Comparison of ENCODE assay signal across 30 mouse cellular contexts in genomic region chr5:123842221-123842934, GRCm38 (mm10). TPM values are rescaled to one million over a fixed set of nuclear protein-coding genes. Genes with fewer than 3 reads are reported as not detected.
DNase-seq lines count a peak whose midpoint lies in the region; ATAC-seq and TF ChIP-seq lines count a peak whose summit lies in the region.
"Had no signal": no experiment of that assay in that cellular context is flagged by ENCODE, and none has a peak within 500 bp of the region (broad histone marks: within the 10 kb centered on the region; RNA-seq: fewer than 3 reads in every experiment).

No protein-coding gene starts in this region.

- no peaks in the 10 kb centered on the region for H3K27me3 ChIP-seq in liver, embryonic 11.5 days (replicated peaks; ENCODE audit: control insufficient read depth, insufficient read depth, low read length)
- H3K27me3 ChIP-seq in liver, embryonic 12.5 days (replicated peaks) = no peaks in the 10 kb centered on the region
- no peaks in the 10 kb centered on the region for H3K27me3 ChIP-seq in midbrain, embryonic 10.5 days (ENCODE audit: low read depth, poor library complexity, severe bottlenecking)
- H3K27me3 ChIP-seq in midbrain, embryonic 14.5 days (ENCODE audit: control insufficient read depth, insufficient read depth, low read length) = no peaks in the 10 kb centered on the region
- H3K27me3 ChIP-seq in stomach, embryonic 14.5 days (ENCODE audit: control insufficient read depth, insufficient read depth, low read length) = no peaks in the 10 kb centered on the region
- no peaks in the 10 kb centered on the region for H3K27me3 ChIP-seq in stomach, postnatal 0 days (ENCODE audit: control insufficient read depth, insufficient read depth, low read length)
- no peaks in the 10 kb centered on the region for H3K27me3 ChIP-seq in kidney, embryonic 15.5 days
- H3K27me3 ChIP-seq: embryonic facial prominence, embryonic 13.5 days; forebrain, embryonic 12.5 days; forebrain, embryonic 15.5 days; heart, embryonic 13.5 days; hindbrain, embryonic 13.5 days had no signal

- DNase-seq in liver, embryonic 11.5 days (ENCODE audit: low spot score) = peak; percentile 20
- no peak for DNase-seq in midbrain, embryonic 10.5 days (ENCODE audit: low spot score)
- DNase-seq in midbrain, embryonic 14.5 days = no peak
- DNase-seq in stomach, postnatal 0 days (ENCODE audit: low spot score) = peak; percentile 47
- DNase-seq in adrenal gland, postnatal 36 days = no peak
- DNase-seq: adrenal gland, adult 2 months; adrenal gland, postnatal 14 days; cerebellum, adult 2 months; cerebellum, adult 9-11 months; cerebellum, postnatal 25 days; embryo, embryonic 11 days; gastrocnemius, postnatal 25 days; heart, adult 2 months had no signal

- H3K9ac ChIP-seq in liver, embryonic 11.5 days (ENCODE audit: low read depth, low read length) = no peak overlapping the region
- H3K9ac ChIP-seq in liver, embryonic 12.5 days = no peak overlapping the region
- no peak overlapping the region for H3K9ac ChIP-seq in midbrain, embryonic 14.5 days (replicated peaks; ENCODE audit: low read length)
- H3K9ac ChIP-seq in stomach, embryonic 14.5 days (replicated peaks; ENCODE audit: low read depth, low read length) = no peak overlapping the region
- H3K9ac ChIP-seq in stomach, postnatal 0 days (ENCODE audit: low read length) = no peak overlapping the region; the same call in 1 of the 2 replicates
- no peak overlapping the region for H3K9ac ChIP-seq in kidney, embryonic 15.5 days
- H3K9ac ChIP-seq: embryonic facial prominence, embryonic 13.5 days; forebrain, embryonic 12.5 days; forebrain, embryonic 15.5 days; heart, embryonic 13.5 days; hindbrain, embryonic 13.5 days had no signal

- no peak for TF ChIP-seq EP300 in stomach, postnatal 0 days (optimal IDR thresholded peaks at IDR 0.05)

- no peaks in the 10 kb centered on the region for H3K4me1 ChIP-seq in liver, embryonic 11.5 days (replicated peaks; ENCODE audit: control insufficient read depth, insufficient read depth, low read length)
- no peaks in the 10 kb centered on the region for H3K4me1 ChIP-seq in liver, embryonic 12.5 days
- H3K4me1 ChIP-seq in midbrain, embryonic 10.5 days = peaks cover 22% of the 10 kb centered on the region
- peaks cover 3% of the 10 kb centered on the region; the same call in 1 of the 2 replicates for H3K4me1 ChIP-seq in midbrain, embryonic 14.5 days (ENCODE audit: control insufficient read depth, insufficient read depth, low read length)
- H3K4me1 ChIP-seq in stomach, embryonic 14.5 days (ENCODE audit: control insufficient read depth, insufficient read depth, low read length) = peaks cover 4% of the 10 kb centered on the region; the same call in 1 of the 2 replicates
- H3K4me1 ChIP-seq in stomach, postnatal 0 days (replicated peaks; ENCODE audit: control insufficient read depth, insufficient read depth) = peaks cover 2% of the 10 kb centered on the region; the same call in 1 of the 2 replicates
- peaks cover 27% of the 10 kb centered on the region for H3K4me1 ChIP-seq in kidney, embryonic 15.5 days
- H3K4me1 ChIP-seq: hindbrain, embryonic 13.5 days had no signal

- no peaks in the 10 kb centered on the region for H3K36me3 ChIP-seq in liver, embryonic 11.5 days (ENCODE audit: control insufficient read depth, insufficient read depth, low read length)
- H3K36me3 ChIP-seq in liver, embryonic 12.5 days = no peaks in the 10 kb centered on the region
- H3K36me3 ChIP-seq in midbrain, embryonic 10.5 days = no peaks in the 10 kb centered on the region
- no peaks in the 10 kb centered on the region for H3K36me3 ChIP-seq in midbrain, embryonic 14.5 days (ENCODE audit: control insufficient read depth, insufficient read depth, low read length)
- no peaks in the 10 kb centered on the region for H3K36me3 ChIP-seq in stomach, embryonic 14.5 days (ENCODE audit: control insufficient read depth, insufficient read depth, low read length)
- no peaks in the 10 kb centered on the region for H3K36me3 ChIP-seq in stomach, postnatal 0 days (ENCODE audit: control insufficient read depth, insufficient read depth, low read length)
- H3K36me3 ChIP-seq in kidney, embryonic 15.5 days = no peaks in the 10 kb centered on the region
- H3K36me3 ChIP-seq: embryonic facial prominence, embryonic 10.5 days; embryonic facial prominence, embryonic 13.5 days; forebrain, embryonic 12.5 days; forebrain, embryonic 15.5 days; heart, embryonic 10.5 days; heart, embryonic 13.5 days; hindbrain, embryonic 10.5 days; hindbrain, embryonic 13.5 days had no signal

- no peak for ATAC-seq in liver, embryonic 11.5 days (replicated peaks; ENCODE audit: low FRiP score)
- no peak for ATAC-seq in liver, embryonic 12.5 days
- ATAC-seq in midbrain, embryonic 14.5 days (ENCODE audit: low FRiP score, low TSS enrichment) = no peak
- ATAC-seq in stomach, embryonic 14.5 days (ENCODE audit: insufficient number of reproducible peaks, insufficient read depth, low FRiP score, low read depth) = peak; percentile 39; the same call in 1 of the 2 replicates
- ATAC-seq in stomach, postnatal 0 days (ENCODE audit: low FRiP score, low TSS enrichment) = peak; percentile 85
- ATAC-seq in kidney, embryonic 15.5 days (replicated peaks; ENCODE audit: low FRiP score) = no peak
- ATAC-seq: CD4-positive, CD25-positive, alpha-beta regulatory T cell, adult 4 months; forebrain, embryonic 15.5 days; hindbrain, embryonic 16.5 days had no signal

- no peak overlapping the region for H3K4me2 ChIP-seq in liver, embryonic 11.5 days
- no peak overlapping the region for H3K4me2 ChIP-seq in liver, embryonic 12.5 days
- H3K4me2 ChIP-seq in midbrain, embryonic 14.5 days (ENCODE audit: low read length) = no peak overlapping the region
- no peak overlapping the region for H3K4me2 ChIP-seq in stomach, embryonic 14.5 days (replicated peaks; ENCODE audit: low read depth, low read length)
- no peak overlapping the region for H3K4me2 ChIP-seq in stomach, postnatal 0 days (replicated peaks; ENCODE audit: low read depth)
- no peak overlapping the region for H3K4me2 ChIP-seq in kidney, embryonic 15.5 days
- H3K4me2 ChIP-seq: embryonic facial prominence, embryonic 13.5 days; forebrain, embryonic 12.5 days; forebrain, embryonic 15.5 days; heart, embryonic 13.5 days; hindbrain, embryonic 13.5 days had no signal

- H3K4me3 ChIP-seq in liver, embryonic 11.5 days (ENCODE audit: low read depth, low read length) = no peak overlapping the region
- no peak overlapping the region for H3K4me3 ChIP-seq in liver, embryonic 12.5 days
- no peak overlapping the region for H3K4me3 ChIP-seq in midbrain, embryonic 10.5 days
- H3K4me3 ChIP-seq in midbrain, embryonic 14.5 days (replicated peaks; ENCODE audit: low read depth, low read length) = no peak overlapping the region
- no peak overlapping the region for H3K4me3 ChIP-seq in stomach, embryonic 14.5 days (ENCODE audit: low read depth, low read length)
- no peak overlapping the region for H3K4me3 ChIP-seq in stomach, postnatal 0 days (ENCODE audit: low read depth, low read length)
- no peak overlapping the region for H3K4me3 ChIP-seq in kidney, embryonic 15.5 days (replicated peaks)
- H3K4me3 ChIP-seq: embryonic facial prominence, embryonic 10.5 days; embryonic facial prominence, embryonic 13.5 days; erythroblast, embryonic 14.5 days; forebrain, embryonic 12.5 days; forebrain, embryonic 15.5 days; heart, adult 2 months; heart, embryonic 10.5 days; heart, embryonic 13.5 days; hindbrain, embryonic 10.5 days; hindbrain, embryonic 13.5 days had no signal

- no peaks in the 10 kb centered on the region for H3K9me3 ChIP-seq in liver, embryonic 11.5 days (ENCODE audit: control insufficient read depth, low read length)
- no peaks in the 10 kb centered on the region for H3K9me3 ChIP-seq in liver, embryonic 12.5 days (replicated peaks)
- no peaks in the 10 kb centered on the region for H3K9me3 ChIP-seq in midbrain, embryonic 10.5 days (replicated peaks)
- no peaks in the 10 kb centered on the region for H3K9me3 ChIP-seq in midbrain, embryonic 14.5 days (ENCODE audit: control insufficient read depth, low read length)
- H3K9me3 ChIP-seq in stomach, embryonic 14.5 days (ENCODE audit: control insufficient read depth, low read depth, low read length) = no peaks in the 10 kb centered on the region
- no peaks in the 10 kb centered on the region for H3K9me3 ChIP-seq in stomach, postnatal 0 days (ENCODE audit: control insufficient read depth, low read length)
- H3K9me3 ChIP-seq in kidney, embryonic 15.5 days (replicated peaks) = no peaks in the 10 kb centered on the region
- H3K9me3 ChIP-seq: embryonic facial prominence, embryonic 10.5 days; embryonic facial prominence, embryonic 13.5 days; forebrain, embryonic 12.5 days; forebrain, embryonic 15.5 days; heart, embryonic 10.5 days; heart, embryonic 13.5 days; hindbrain, embryonic 10.5 days; hindbrain, embryonic 13.5 days had no signal

- TF ChIP-seq CTCF in stomach, postnatal 0 days (IDR thresholded peaks at IDR 0.05; ENCODE audit: low read depth) = no peak

- no peak overlapping the region for H3K27ac ChIP-seq in liver, embryonic 11.5 days (ENCODE audit: low read depth, low read length)
- H3K27ac ChIP-seq in liver, embryonic 12.5 days = no peak overlapping the region
- H3K27ac ChIP-seq in midbrain, embryonic 10.5 days (replicated peaks) = peak overlapping the region; percentile 2; the same call in 1 of the 2 replicates
- H3K27ac ChIP-seq in midbrain, embryonic 14.5 days (replicated peaks; ENCODE audit: low read depth, low read length) = no peak overlapping the region
- peak overlapping the region; percentile 17; the same call in 1 of the 2 replicates for H3K27ac ChIP-seq in stomach, embryonic 14.5 days (ENCODE audit: low read length)
- H3K27ac ChIP-seq in stomach, postnatal 0 days (replicated peaks) = peak overlapping the region; percentile 79
- H3K27ac ChIP-seq in kidney, embryonic 15.5 days = no peak overlapping the region
- H3K27ac ChIP-seq: embryonic facial prominence, embryonic 10.5 days; embryonic facial prominence, embryonic 13.5 days; forebrain, embryonic 12.5 days; forebrain, embryonic 15.5 days; heart, adult 2 months; heart, embryonic 10.5 days; heart, embryonic 13.5 days; hindbrain, embryonic 10.5 days; hindbrain, embryonic 13.5 days had no signal

- WGBS in liver, embryonic 11.5 days = 70% methylated on average over 11 of the region's 11 CpGs
- WGBS in liver, embryonic 12.5 days (ENCODE audit: insufficient replicate concordance) = 62% methylated on average over 11 of the region's 11 CpGs
- 75% methylated on average over 11 of the region's 11 CpGs for WGBS in midbrain, embryonic 10.5 days
- 61% methylated on average over 11 of the region's 11 CpGs for WGBS in midbrain, embryonic 14.5 days
- WGBS in stomach, embryonic 14.5 days = 49% methylated on average over 11 of the region's 11 CpGs
- 38% methylated on average over 11 of the region's 11 CpGs for WGBS in stomach, postnatal 0 days
- WGBS in kidney, embryonic 15.5 days = 47% methylated on average over 11 of the region's 11 CpGs

RNA-seq across cellular contexts. Expression of gene Hcar2, which starts 22.9 kb away (rescaled TPM):
- polyA plus RNA-seq in liver, embryonic 11.5 days (2014; fragmentation: Nextera tagmentation; extraction: Ambion mirVana) = not detected in 2 replicates
- 0.17 and 0.18 TPM in 2 replicates for polyA plus RNA-seq in liver, embryonic 12.5 days (2016; fragmentation: Nextera tagmentation; extraction: Ambion mirVana)
- not detected in 2 replicates for polyA plus RNA-seq in midbrain, embryonic 10.5 days (2016; fragmentation: Nextera tagmentation; extraction: Ambion mirVana)
- 0.11 TPM in 1 of 2 replicates, not detected in the other for polyA plus RNA-seq in midbrain, embryonic 14.5 days (2014; fragmentation: Nextera tagmentation; extraction: Ambion mirVana)
- 1.6 and 2.1 TPM in 2 replicates for polyA plus RNA-seq in stomach, embryonic 14.5 days (2014; fragmentation: Nextera tagmentation; extraction: Ambion mirVana)
- 24.0 and 26.8 TPM in 2 replicates for polyA plus RNA-seq in stomach, postnatal 0 days (2015; fragmentation: Nextera tagmentation; extraction: Ambion mirVana)
- 1 to 10 TPM; 3.5 to 9.6 TPM for total RNA-seq in adrenal gland, postnatal 36 days (2021)
- 0.10 TPM in 1 of 2 replicates, not detected in the other for polyA plus RNA-seq in kidney, embryonic 15.5 days (2015; fragmentation: Nextera tagmentation; extraction: Ambion mirVana)
- total RNA-seq: MEL had no signal
- polyA plus RNA-seq: C2C12; embryonic facial prominence, embryonic 10.5 days; erythroblast, embryonic 14.5 days; forebrain, embryonic 12.5 days; forebrain, embryonic 15.5 days; heart, embryonic 10.5 days; heart, embryonic 16.5 days; hindbrain, embryonic 13.5 days; hindbrain, embryonic 16.5 days had no signal

RNA-seq across cellular contexts. Expression of gene Hcar1, which starts 37.4 kb away (rescaled TPM):
- 0.10 and 0.19 TPM in 2 replicates for polyA plus RNA-seq in liver, embryonic 11.5 days (2014; fragmentation: Nextera tagmentation; extraction: Ambion mirVana)
- 0.20 and 0.27 TPM in 2 replicates for polyA plus RNA-seq in liver, embryonic 12.5 days (2016; fragmentation: Nextera tagmentation; extraction: Ambion mirVana)
- polyA plus RNA-seq in midbrain, embryonic 10.5 days (2016; fragmentation: Nextera tagmentation; extraction: Ambion mirVana) = not detected in 2 replicates
- 0.08 and 0.41 TPM in 2 replicates for polyA plus RNA-seq in midbrain, embryonic 14.5 days (2014; fragmentation: Nextera tagmentation; extraction: Ambion mirVana)
- 1.6 and 2.3 TPM in 2 replicates for polyA plus RNA-seq in stomach, embryonic 14.5 days (2014; fragmentation: Nextera tagmentation; extraction: Ambion mirVana)
- 4.9 and 6.0 TPM in 2 replicates for polyA plus RNA-seq in stomach, postnatal 0 days (2015; fragmentation: Nextera tagmentation; extraction: Ambion mirVana)
- total RNA-seq in adrenal gland, postnatal 36 days (2021) = 10 to 100 TPM in 1 of 2 experiments, 1 to 10 TPM in 1; 8.8 to 18.3 TPM
- 2.0 TPM in 2 replicates for polyA plus RNA-seq in kidney, embryonic 15.5 days (2015; fragmentation: Nextera tagmentation; extraction: Ambion mirVana)
- total RNA-seq: MEL had no signal
- polyA plus RNA-seq: CD4-positive, CD25-positive, alpha-beta regulatory T cell, adult 4 months; erythroblast, embryonic 14.5 days; heart, embryonic 10.5 days; hindbrain, embryonic 10.5 days had no signal

Comparison
In these comparisons a context has a peak if more than half of its experiments do, and no peak if none do; other contexts are left out.
1. H3K27ac ChIP-seq: peak in midbrain, embryonic 10.5 days (single experiment), stomach, embryonic 14.5 days (single experiment) and stomach, postnatal 0 days (single experiment); none in liver, embryonic 11.5 days (single experiment), liver, embryonic 12.5 days (single experiment), midbrain, embryonic 14.5 days (single experiment) and kidney, embryonic 15.5 days (single experiment).
2. ATAC-seq: peak in stomach, embryonic 14.5 days (single experiment) and stomach, postnatal 0 days (single experiment); none in liver, embryonic 11.5 days (single experiment), liver, embryonic 12.5 days (single experiment), midbrain, embryonic 14.5 days (single experiment) and kidney, embryonic 15.5 days (single experiment).
3. DNase-seq: peak in liver, embryonic 11.5 days (single experiment) and stomach, postnatal 0 days (single experiment); none in midbrain, embryonic 10.5 days (single experiment), midbrain, embryonic 14.5 days (single experiment) and adrenal gland, postnatal 36 days (0 of 2).